Mouse (Mus musculus): ENCODE data around the gene Pdcd2l.
A peak's percentile ranks its signal among the peaks of the same experiment; 100 is the strongest.

Pdcd2l gene

DNA sequence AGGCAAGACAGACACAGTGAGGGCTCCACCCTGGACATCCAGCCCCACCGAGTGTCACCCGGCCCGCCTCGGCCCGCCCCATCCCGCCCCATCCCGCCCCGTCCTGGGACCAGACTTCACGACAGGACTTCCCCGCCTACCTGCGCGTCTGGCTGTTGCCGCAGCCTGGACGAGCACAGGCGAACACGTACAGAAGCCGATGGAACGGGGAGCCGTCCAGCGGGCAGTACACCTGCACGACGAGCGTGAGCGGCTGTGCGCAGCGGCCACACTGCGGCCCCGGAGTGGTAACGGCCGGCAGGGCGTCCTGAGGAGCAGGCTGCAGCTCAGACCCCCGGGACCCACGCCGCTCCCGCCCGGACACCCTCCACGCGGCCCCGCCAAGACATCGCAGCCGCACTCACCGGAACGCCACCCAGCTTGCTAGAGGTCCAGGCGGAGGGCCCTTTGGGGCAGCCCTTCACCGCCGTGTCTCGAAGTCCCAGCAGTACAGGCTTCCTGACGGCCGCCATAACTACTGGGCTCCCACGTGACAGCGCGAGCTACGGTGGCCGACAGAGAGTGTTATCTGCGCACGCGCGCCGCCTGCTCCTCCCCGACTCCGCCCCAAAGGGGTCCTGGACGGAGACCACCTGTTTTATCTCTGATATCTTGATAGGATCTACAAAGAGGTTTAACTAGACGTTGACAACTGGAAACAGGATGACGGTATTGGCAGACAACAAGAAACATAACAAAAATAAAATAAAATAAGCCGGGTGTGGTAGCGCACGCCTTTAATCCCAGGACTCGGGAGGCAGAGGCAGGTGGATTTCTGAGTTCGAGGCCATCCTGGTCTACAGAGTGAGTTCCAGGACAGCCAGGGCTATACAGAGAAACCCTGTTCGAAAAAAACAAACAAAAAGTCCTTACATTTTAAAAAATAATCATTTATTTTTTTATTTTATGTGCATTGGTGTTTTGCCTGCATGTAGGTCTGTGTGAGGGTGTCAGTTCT lies at the start of gene Pdcd2l:
Pdcd2l (minus strand) TSS at position 530 of the 997 bp plus-strand sequence.
- peak; percentile 93 for DNase-seq

DNA sequence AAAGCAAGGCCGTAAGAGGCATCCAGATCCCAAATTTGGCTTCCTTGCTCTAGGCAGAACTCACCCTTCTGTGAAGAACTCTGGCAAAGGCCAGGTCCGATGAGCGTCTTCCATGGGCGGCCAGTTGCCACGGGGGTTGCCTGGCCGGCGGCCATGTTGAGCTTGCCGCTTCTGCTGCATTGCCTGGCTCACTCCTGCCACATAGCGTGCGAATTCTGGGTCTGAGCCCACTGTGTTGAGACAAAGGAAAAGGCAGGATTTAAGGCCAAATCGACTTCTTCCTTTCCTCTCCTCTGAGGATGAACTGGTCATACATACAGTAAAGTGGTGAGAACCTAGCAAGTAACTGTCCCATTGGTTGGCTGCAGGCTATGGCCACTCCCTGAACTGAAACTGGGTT lies 45.7 kb upstream of the Pdcd2l start:
- DNase-seq = no peak

DNA sequence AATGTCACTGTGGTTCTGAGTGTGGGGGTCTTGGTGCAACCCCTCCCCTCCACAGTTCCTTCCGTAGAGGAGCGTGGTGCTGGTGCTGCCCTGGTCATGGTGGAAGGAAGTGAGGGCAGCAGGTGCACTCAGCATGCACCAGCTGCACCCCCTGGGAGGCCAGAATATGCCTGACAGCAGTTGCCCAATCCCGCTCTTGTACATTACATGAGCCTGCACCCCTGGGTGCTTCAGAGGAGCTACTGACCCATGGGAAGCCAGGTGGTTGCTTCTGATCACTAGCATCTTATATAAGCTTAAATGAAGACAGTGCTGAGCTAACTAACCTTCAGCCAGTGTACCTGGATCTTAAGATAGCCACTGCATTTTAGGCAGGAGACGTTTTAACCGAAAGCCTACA lies 41.6 kb upstream of the Pdcd2l start:
- DNase-seq = no peak

DNA sequence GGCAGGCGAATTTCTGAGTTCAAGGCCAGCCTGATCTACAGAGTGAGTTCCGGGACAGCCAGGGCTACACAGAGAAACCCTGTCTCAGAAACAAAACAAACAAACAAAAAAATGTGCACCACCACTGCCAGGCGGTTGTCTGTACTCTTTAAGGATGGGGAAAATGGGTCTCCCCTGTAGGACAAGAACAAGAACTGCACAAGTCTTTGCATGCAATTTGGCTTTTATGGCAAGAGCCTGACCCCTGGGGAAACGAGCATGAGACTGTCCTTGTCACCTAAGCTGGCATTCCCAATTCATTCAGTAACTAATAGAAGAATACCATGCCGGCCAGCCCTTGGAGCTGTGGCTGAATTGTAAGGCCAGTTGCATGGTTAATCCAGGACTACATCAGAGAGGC lies 39.1 kb upstream of the Pdcd2l start:
- no peak for DNase-seq

DNA sequence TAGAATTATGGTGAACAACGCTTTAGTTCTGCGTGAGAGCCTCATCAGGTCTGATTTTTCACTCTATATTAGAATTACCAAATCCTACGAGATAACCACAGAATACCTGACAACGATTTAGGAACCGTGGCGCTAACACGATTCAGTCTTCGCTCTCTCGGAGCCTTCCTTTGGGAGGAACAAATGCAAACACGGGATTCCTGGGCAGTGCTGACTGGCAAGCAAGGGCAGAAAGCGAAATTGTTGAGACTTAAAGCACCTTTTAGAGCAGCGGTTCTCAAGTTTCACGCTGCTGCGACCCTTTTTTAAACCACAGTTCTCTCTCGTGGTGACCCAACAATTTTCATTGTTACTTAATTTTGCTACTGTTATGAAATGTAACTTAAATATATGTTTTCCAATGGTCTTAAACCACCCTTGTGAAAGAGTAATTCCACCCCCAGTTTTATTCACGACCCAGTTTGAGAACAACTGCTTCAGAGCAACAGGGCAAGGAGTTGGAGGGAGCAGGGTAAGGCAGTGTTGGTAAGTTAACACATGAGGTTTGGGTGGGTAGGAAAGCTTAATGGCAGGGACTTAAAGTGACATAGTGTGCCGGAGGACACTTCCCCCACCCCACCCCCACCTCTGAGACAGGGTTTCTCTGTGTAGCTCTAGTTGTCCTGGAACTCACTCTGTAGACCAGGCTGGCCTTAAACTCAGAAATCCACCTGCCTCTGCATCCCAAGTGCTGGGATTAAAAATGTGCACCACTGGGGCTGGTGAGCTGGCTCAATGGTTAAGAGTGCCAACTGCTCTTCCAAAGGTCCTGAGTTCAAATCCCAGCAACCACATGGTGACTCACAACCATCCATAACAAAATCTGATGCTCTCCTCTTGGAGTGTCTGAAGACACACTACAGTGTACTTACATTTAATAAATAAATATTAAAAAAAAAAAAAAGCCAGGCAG lies 38.4 kb upstream of the Pdcd2l start:
- DNase-seq = peak; percentile 53

DNA sequence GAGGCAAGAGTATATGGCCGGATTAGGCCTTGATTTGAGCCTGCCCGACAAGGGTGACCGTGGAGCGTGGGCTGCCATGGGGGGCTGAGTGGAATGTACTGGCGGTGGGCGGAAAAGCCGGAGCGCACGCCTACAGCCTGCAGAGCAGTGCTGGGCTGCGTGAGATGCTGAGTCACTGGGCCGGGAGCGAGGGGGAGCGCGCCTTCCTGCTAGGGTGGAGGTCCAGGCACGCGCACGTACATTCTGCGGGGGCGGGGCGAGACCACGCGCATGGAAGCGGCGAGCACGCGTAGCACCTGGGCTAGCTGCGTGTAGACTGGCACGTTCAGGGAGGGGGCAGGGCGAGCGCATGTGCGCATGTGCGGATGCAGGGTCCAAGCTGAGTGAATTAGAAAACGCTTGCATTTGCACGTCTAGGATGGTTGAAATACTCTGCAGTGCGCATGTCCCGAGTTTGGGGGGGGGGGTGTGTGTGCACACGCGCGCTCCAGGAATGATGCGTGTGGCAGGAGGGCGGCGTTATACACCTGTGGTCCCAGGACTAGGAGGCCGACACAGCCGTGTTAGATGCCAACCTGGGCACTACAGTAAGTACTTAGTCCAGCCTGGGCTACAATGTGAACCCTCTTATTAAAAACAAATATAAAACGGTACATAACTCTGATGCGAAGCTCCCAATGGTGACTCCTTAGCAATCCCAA lies 37.6 kb upstream of the Pdcd2l start:
- peak; percentile 98 for DNase-seq

DNA sequence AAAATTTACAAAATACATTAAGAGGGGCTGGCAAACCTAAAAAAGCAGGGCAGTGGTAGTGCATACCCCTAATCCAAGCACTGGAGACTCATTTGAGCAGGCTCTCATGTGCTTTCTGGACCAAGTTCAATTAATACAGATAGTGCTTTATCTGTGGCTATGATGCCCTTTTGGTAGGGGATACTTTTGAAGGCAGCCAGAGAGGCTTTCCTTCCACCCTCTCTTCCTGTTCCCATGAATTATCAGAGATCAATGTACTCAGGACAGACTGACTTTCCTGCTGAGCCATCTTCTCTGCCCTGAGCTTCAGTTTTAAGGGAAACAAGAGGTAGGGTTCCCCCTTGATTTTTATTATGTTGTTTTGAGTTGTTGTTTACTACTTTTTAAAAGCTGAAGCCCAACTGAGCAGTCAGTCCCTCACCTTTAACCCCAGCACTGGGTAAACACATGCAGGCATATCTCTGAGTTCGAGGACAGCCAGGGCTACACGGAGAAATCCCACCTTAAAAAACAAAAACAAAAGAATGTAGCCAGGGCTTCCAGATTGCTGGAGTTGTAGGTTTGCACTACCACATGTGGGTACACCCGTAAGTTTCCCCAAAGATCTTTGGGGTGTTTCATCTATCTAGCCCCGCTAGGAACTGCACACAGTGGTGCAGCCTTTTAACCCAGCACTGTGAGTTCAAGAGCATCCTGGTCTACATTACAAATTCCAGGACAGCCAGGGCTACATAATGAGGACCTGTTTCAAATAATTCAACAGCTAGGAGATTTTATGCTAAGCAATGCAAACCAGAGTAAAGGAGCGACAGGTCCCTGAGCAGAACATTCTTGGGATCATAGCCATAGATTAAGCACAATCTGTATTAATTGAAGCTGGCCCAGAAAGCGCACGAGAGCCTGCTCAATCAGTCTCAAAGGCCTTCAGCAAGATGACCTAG lies 36.6 kb upstream of the Pdcd2l start:
- DNase-seq = no peak

DNA sequence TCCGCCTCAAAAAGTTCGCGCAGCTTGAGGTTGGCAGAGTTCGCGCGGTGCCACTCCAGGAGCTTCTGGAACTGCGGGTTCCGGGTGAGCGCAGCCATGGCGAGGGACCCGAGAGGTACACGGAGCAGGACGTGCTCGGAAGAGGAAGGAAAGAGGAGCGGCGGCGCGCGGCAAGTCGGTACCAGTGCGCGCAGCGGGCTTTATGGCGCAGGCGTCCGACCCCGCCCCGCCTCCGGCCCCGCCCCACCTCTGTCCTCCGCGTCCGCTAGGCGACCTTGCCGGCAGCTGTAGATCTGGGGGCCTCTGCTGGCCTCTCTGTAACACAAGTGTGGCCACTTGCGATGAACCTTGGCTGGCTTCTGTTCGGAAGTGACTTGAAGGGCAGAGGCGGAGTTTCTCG lies 33.7 kb upstream of the Pdcd2l start, which contains the start of gene Gpi1:
Gpi1 (minus strand) TSS at position 221 of the 400 bp plus-strand sequence.
- DNase-seq = peak; percentile 95

DNA sequence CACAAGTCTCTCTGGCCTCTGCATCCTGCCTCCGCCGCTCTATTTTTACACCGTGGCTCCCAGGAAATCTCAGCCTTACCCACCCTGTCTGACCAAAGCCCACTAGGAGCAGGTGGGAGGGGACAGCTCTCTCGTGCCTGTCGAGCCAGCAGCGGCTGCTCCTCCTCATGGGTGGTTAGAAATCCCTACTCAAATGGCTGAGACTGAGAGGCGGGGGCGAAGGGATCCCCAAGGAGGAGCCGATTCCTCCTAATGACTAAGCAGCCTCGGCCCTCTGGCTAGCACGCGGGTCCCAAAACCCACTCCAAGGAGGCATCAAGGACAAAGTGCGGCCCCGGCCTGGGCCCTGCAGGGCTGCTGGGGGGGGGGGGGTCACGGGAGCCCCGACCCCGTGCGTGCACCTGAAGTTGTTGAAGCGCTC lies 33.2 kb upstream of the Pdcd2l start:
- peak; percentile 71 for DNase-seq

DNA sequence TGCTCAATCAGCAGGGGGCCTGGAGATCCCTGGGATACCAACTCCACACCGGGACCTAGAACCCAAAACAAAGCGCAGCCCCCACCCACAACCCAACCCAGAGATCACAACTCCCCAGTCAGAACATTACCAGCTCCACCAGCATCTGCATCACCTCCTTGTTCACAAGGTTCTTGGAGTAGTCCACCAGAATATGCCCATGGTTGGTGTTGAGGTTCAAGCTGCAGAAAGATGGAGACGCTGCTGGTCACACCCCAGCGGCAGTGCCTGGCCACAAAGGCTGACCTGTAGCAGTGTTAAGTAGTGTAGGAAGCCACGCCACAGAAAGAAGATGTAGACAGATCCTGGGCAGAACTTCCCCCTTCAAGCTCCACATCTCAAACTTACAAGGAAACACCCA lies 32.7 kb upstream of the Pdcd2l start:
- DNase-seq = no peak

DNA sequence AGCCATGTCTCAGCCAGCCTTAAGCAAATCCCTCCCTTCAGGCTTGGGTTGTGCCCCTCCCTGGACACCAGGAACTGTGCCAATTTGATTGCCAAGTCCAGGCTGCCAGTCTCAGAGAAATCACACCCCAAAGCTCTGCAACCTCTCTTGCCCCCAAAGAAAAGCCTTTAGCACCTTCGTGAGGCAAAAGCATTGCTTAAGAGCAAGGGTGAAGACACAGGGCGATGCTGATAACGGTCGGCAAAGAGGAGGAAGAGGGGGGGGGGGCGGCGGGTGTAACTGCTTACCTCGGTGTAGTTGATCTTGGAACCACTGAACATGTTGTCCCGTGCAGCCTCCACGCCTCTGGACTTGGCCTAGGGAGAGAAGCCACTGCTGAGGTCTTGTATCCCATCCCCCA lies 32.2 kb upstream of the Pdcd2l start:
- DNase-seq = no peak

DNA sequence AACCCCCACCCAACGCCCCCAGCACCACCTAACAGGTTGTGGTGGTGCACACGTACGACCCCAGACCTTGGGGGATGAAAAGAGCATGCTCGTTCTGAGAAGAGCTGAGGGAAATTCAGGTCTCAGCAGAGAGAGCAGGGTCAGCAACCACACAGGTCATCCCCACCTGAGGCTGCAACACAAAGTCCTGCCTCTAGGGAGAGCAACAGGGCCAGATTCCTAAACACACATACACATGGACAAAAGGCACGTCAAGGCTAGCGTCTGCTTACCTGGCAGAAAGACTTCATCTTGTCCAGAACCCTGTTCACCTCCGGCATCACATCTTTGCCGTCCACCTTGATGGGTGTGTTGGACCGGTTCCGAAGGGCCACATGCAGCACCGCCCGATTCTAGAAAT lies 30.4 kb upstream of the Pdcd2l start:
- DNase-seq = no peak

DNA sequence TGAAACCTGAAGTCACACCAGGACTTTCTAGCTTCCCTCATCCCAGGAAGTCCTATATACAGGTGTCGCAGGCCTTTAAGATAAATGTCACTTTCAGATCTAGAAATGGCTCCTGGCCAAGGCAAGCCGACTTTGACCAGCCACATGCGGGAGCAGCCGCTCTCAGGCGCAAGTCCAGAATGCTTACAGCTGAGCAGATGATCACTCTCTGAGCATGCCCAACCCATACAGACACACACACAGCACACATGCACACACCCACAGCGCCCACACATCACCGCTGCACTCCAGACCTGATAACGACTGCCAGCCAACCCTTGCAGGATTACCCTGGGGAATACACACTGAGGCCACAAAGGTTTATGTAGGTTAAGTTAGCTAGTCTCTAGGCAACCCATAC lies 29.6 kb upstream of the Pdcd2l start:
- no peak for DNase-seq

DNA sequence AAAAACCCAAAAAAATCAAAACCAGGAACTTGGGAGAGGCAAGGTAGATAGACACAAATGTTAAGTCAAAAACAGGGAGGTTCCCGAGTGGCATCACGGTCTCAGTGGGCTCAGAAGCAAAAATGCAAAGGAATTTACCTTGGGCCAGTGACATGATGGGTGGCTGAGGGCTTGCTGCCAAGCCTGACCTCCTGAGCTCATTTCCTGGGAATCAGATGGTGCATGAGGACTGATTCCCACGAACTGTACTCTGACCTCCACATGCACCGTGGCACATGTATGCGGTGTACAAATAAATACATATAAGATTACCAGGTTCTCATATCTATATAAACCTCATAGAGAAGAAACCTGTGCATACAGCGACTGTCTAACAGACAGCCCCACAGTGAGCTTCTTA lies 27.8 kb upstream of the Pdcd2l start:
- DNase-seq = no peak

DNA sequence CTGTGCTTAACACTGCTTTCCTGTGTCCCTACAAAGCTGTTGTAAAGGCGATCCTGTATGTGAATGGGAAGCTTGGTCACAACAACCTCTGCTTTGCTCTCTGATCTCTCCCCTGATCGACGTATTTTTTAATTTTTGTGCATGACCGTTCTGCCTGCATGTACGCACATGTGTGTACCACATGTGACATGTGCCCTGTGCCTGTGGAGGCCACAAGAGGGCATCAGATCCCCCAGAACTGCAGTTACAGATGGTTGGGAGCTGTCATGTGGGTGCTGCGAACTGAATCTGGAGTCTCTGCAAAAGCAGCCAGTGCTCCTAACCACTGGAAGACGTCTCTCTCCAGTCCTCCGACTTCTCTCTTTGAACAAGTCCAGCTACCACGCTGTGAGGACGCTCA lies 25.9 kb upstream of the Pdcd2l start:
- DNase-seq = no peak

DNA sequence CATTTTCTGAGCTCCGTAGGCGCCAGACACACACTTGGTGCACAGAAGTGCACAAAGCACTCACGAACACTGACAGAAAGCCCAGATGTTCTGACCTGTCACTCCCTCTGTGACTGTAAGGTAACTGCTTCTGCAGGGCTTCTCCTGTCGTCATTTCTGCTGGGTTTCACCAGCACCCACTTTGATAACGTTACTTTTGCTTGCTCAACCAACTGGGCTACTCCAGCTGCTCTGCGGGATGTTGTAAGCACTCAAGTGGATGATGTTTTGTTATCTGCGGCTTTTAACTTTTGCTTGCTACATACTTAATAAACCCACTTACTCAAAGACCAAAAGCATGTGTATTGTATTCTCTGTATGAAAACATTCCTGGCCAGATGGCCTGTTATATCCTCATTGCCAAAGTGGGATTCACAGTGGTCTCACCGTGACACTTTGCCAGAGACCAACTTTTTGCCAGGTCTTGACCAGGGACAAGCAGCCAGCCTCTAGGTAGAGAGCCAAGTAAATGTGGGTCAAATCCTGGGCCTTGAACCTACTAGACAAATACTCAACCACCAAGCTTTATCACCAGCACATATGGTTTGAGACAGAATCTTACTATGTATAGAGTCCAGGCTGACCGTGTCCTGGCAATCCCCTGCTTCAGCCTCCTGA lies 25.3 kb upstream of the Pdcd2l start:
- DNase-seq = no peak

DNA sequence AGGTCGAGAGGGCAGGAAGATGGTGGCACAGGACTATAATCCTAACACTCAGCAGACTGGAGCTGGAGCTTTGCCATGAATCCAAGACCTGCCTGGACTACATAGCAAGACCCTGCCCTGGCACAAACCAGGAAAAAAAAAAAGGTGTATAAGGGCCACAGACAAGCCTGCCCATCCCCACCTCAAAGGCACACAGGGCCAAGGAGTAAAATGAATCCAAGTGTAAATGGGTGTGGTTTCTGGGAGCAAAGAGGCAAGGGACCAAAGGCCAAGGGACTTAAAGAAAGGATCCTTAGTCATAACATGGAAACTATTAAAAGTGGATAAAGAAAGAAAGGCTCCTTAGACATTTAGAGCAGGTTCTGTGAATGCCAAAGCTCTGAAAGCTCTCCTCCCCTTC lies 22.0 kb upstream of the Pdcd2l start:
- DNase-seq = no peak

DNA sequence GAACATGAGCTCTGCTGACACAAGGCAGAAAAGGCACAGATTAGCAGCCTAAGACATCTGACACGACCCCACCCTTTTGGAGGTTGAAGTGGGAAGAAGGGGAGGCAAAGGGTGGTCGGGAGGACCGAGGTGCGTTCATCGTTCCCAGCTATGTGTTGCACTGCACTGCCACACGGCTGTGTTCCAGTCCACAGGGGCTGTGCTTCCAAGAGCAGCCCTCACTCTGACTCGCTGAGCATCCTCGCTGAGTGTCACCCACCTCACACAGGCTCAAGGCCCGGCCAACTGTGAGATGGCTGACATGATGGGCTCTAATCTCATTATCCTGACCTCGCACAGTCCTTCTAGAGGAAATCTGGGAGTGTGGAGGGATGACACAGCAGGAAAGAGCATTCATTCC lies 20.0 kb upstream of the Pdcd2l start:
- DNase-seq = no peak

DNA sequence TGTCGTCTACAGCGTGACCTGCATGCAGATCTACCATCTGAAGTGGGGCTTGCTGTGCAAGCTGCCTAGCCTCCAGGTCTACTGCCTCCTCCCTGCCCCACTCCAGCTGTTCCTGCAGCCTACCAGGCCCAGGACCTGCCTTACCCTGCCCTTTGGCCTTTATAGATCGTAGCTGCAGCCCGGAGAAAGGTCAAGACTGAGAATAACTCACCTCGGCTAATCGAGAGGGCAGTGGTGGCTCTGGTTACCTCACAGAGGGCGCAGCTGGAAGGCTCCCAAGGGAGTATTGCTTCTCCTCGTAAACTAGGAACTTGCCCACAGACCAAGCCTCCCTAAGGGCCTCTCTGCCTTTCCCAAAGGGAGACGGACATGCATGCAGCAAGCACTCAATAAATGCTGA lies 19.0 kb upstream of the Pdcd2l start:
- DNase-seq = no peak

DNA sequence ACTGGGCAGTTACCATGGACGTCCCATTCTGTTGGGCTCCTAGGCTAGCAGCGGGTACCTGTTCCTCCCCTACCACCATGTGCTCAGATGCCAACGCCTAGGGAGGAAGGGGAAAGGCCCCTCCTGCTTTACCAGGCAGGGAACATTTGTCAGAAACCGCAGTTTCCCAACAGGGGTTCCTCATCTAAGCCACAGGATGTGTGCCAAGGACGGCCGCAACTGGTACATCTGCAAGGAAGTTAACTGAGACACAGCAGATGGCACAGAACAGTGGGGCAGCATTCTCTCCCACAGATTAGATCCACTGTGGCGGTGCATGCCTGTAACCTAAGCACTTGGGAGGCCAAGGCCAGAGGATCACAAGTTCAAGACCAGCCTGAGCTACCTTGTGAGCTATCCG lies 18.2 kb upstream of the Pdcd2l start:
- no peak for DNase-seq

DNA sequence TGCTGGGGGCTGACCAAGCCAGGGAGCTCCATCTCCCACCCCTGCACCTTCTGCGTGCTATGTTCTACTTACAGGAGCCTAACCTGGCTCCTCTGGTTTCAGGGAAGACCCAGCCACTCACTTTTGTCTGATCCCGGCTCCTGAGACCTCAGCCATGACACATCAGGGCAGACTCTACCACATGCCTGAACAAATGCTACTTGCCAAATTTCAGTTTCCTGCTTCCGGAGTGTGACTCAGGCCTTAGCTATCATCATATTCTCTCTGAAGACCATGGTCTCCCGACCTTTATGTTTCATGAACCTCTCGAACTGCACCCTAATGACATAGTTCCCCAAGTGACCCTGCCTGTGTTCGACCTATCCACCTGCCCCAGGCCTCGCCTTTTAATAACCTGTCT lies 16.8 kb upstream of the Pdcd2l start:
- DNase-seq = no peak

All from embryo, embryonic 11 days (tissue).